Mouse (Mus musculus): ENCODE results near the gene Pop4. TPM values are rescaled to one million over a fixed set of nuclear protein-coding genes. Genes with fewer than 3 reads are reported as not detected.
"Not testable (repeated sequence)": the region's sequence is repeated elsewhere in the genome, so short reads cannot be mapped to it uniquely, and the experiment has no call there.

The Pop4 gene
- polyA plus RNA-seq (2015; fragmentation: Nextera tagmentation; extraction: Ambion mirVana) = 92.4 and 99.8 TPM in 2 replicates

- Histone ChIP-seq H3K4me1 (peaks cover 16% of the 10 kb centered on the region), H3K27me3 (no peaks in the 10 kb centered on the region), H3K4me2 (peak within 1 kb of the TSS; percentile 95), H3K9ac (peak within 1 kb of the TSS; percentile 82), H3K9me3 (replicated peaks) (no peaks in the 10 kb centered on the region), H3K36me3 (ENCODE audit: poor library complexity, severe bottlenecking) (peaks cover 31% of the 10 kb centered on the region), H3K27ac (peak within 1 kb of the TSS; percentile 40), H3K4me3 (peak within 1 kb of the TSS; percentile 77)
- ATAC-seq = peak; percentile 97
- under 1% methylated on average over 38 of the region's 38 CpGs for WGBS
Observed at GRCm38 (mm10) chr7:38270703-38271510, at the start of gene Pop4. Gene Pop4, minus strand, starts transcription at chr7:38271423.

DNA sequence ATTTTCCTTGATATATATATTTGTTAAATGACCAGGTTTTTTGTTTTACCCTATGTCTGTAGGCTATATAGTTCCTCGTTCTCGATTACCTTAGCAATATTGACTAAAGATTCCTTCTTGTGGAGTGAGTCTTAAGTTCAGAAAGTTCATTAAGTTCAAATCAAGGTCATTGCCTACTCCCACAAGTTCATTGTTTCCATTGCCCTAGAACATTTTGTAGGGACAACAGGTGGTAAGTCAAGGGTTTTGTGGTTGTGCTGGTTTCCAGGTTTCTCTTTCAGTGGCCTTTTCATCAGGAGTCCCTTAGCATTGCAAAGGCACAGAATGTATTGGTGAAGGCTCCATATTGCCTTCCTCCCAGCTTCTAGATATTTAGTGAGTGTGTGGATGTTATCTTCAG lies 49.4 kb upstream of the Pop4 start:
- 90% methylated on average over 2 of the region's 2 CpGs for WGBS
- no peaks in the 10 kb centered on the region for H3K27me3 ChIP-seq

GRCm38 (mm10) chr7:38282192-38282591 lies 11.0 kb upstream of the Pop4 start:
- 23% methylated on average over 4 of the region's 4 CpGs for WGBS
- not testable (repeated sequence) for H3K27me3 ChIP-seq, H3K4me2 ChIP-seq

More for the DNA sequence above, 49.4 kb upstream of the Pop4 start:
- Histone ChIP-seq H3K4me3 (no peak overlapping the region), H3K4me1 (no peaks in the 10 kb centered on the region), H3K9ac (no peak overlapping the region), H3K27ac (no peak overlapping the region), H3K9me3 (replicated peaks) (no peaks in the 10 kb centered on the region), H3K36me3 (ENCODE audit: poor library complexity, severe bottlenecking) (no peaks in the 10 kb centered on the region), H3K4me2 (no peak overlapping the region)
- no peak for ATAC-seq

DNA sequence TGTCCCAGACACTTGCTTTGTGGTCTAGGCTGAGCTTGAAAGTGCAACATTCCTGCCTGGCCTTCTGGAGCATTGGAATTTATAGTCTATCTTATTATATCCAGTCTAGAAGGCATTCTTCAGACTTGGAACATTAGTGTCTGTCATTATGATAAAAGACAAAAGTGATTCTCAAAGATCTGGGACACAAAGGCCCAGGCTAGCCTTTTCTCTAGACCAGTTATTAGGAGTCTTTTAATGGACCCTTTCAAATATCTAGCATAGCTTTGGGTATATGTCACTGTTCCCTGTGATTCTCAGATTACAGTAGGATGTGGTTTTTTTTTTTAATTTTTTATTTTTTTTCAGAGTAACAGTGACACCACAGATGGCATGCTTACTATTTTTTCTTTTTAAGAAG lies 1.3 kb upstream of the Pop4 start:
- Histone ChIP-seq H3K4me3 (no peak overlapping the region), H3K9ac (no peak overlapping the region), H3K4me2 (no peak overlapping the region), H3K27me3 (no peaks in the 10 kb centered on the region), H3K27ac (no peak overlapping the region), H3K4me1 (peaks cover 16% of the 10 kb centered on the region), H3K36me3 (ENCODE audit: poor library complexity, severe bottlenecking) (peaks cover 15% of the 10 kb centered on the region; the same call in 1 of the 2 replicates), H3K9me3 (replicated peaks) (no peaks in the 10 kb centered on the region)
- no peak for ATAC-seq

More at GRCm38 (mm10) chr7:38282192-38282591, 11.0 kb upstream of the Pop4 start:
- not testable (repeated sequence) for H3K4me1 ChIP-seq; H3K27ac ChIP-seq; ATAC-seq; H3K9ac ChIP-seq; H3K36me3 ChIP-seq (ENCODE audit: poor library complexity, severe bottlenecking); H3K9me3 ChIP-seq (replicated peaks); H3K4me3 ChIP-seq

DNA sequence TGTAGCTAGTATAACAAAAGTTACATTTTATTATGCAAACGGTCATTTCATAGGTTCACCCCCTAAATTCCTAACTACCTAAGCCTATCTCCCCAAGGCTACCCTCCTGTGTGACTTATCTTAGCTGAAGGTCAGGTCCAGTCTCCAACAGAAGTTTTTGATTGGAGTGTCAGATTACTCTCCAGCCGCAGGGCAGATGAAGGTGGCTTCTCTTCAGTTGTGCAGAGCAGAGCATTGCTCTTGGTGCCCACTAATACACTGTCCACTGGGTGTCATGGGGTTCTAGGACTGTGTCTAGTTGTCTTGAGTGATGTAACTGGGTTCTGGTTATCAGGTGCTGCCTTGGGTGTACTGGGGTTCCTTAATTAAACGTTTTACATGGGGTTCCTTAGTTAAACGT lies 636 bp upstream of the Pop4 start:
- no peaks in the 10 kb centered on the region for H3K9me3 ChIP-seq (replicated peaks)
- no peak overlapping the region for H3K27ac ChIP-seq
- H3K27me3 ChIP-seq = no peaks in the 10 kb centered on the region
- peaks cover 22% of the 10 kb centered on the region for H3K36me3 ChIP-seq (ENCODE audit: poor library complexity, severe bottlenecking)
- peak overlapping the region; percentile 77 for H3K4me3 ChIP-seq
- H3K9ac ChIP-seq = peak overlapping the region; percentile 82
- peak; percentile 31 for ATAC-seq
- H3K4me1 ChIP-seq = peaks cover 16% of the 10 kb centered on the region
- H3K4me2 ChIP-seq = peak overlapping the region; percentile 95
- 19% methylated on average over 4 of the region's 4 CpGs for WGBS

- no peaks in the 10 kb centered on the region for H3K9me3 ChIP-seq (replicated peaks)
- H3K27me3 ChIP-seq = no peaks in the 10 kb centered on the region
- peak overlapping the region; percentile 77 for H3K4me3 ChIP-seq
- H3K4me2 ChIP-seq = peak overlapping the region; percentile 95
- ATAC-seq = no peak
- H3K9ac ChIP-seq = peak overlapping the region; percentile 82
- 0 out of 2 replicates have a peak overlapping the region, but pooled peaks have one; percentile 40 for H3K27ac ChIP-seq
- H3K36me3 ChIP-seq (ENCODE audit: poor library complexity, severe bottlenecking) = peaks cover 26% of the 10 kb centered on the region
- H3K4me1 ChIP-seq = peaks cover 16% of the 10 kb centered on the region
- 0% methylated on average over 11 of the region's 11 CpGs for WGBS
Observed at GRCm38 (mm10) chr7:38271511-38271811, 238 bp upstream of the Pop4 start.

DNA sequence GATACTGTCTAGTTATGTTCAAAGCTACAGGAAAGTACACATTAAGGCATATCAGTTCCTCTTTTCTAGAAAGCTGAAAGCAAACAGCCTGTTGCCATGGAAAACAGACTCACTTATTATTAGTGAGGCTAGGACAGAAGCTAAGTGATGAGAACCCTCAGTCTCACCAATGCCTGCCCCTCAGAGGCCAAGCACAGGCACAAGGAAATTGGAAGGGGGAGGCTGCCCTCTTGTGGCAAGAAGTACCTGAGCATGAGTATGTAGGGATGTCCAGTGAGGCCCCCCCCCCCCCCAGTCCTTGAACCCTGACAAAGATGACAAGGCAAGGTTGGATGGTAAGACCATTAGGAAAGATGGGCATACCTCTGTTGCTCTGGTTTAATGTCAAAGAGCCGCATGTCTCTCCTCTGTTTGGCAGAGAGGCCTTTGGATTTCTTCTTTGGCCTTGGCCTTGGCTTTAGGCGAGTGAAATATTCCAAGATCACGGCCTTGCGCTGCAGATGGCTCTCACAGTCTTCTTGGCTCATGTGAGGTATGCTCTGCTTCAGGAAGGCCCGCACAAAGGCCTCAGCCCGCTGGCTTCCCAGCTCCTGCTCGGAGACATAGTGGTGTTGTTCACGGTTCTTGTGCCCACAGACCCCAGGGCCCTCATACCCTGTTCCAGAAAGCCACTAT lies 4.1 kb downstream of the Pop4 start:
- Histone ChIP-seq H3K4me1 (peaks cover 16% of the 10 kb centered on the region), H3K27ac (no peak overlapping the region), H3K27me3 (no peaks in the 10 kb centered on the region), H3K9ac (no peak overlapping the region), H3K9me3 (replicated peaks) (no peaks in the 10 kb centered on the region), H3K36me3 (ENCODE audit: poor library complexity, severe bottlenecking) (peaks cover 69% of the 10 kb centered on the region), H3K4me2 (no peak overlapping the region), H3K4me3 (no peak overlapping the region)
- no peak for ATAC-seq
- WGBS = 91% methylated on average over 8 of the region's 8 CpGs

GRCm38 (mm10) chr7:38262406-38262805 lies 8.8 kb downstream of the Pop4 start:
- Histone ChIP-seq H3K4me2 (no peak overlapping the region), H3K36me3 (ENCODE audit: poor library complexity, severe bottlenecking) (peaks cover 68% of the 10 kb centered on the region), H3K27ac (no peak overlapping the region), H3K9ac (no peak overlapping the region), H3K9me3 (replicated peaks) (no peaks in the 10 kb centered on the region), H3K4me1 (no peaks in the 10 kb centered on the region), H3K4me3 (no peak overlapping the region), H3K27me3 (no peaks in the 10 kb centered on the region)
- ATAC-seq = no peak
- WGBS = 81% methylated on average over 5 of the region's 5 CpGs

- Histone ChIP-seq H3K36me3 (ENCODE audit: poor library complexity, severe bottlenecking) (peaks cover 40% of the 10 kb centered on the region), H3K4me1 (peaks cover 4% of the 10 kb centered on the region; the same call in 1 of the 2 replicates), H3K4me3 (no peak overlapping the region), H3K9ac (no peak overlapping the region), H3K4me2 (no peak overlapping the region), H3K27me3 (no peaks in the 10 kb centered on the region), H3K9me3 (replicated peaks) (no peaks in the 10 kb centered on the region), H3K27ac (no peak overlapping the region)
- no peak for ATAC-seq
- 96% methylated on average over 2 of the region's 2 CpGs for WGBS
Observed at GRCm38 (mm10) chr7:38259631-38260030, 11.6 kb downstream of the Pop4 start.

- ATAC-seq = no peak
- no peaks in the 10 kb centered on the region for H3K9me3 ChIP-seq (replicated peaks)
- peaks cover 12% of the 10 kb centered on the region for H3K4me1 ChIP-seq
- H3K27me3 ChIP-seq = no peaks in the 10 kb centered on the region
- H3K4me2 ChIP-seq = no peak overlapping the region
- H3K27ac ChIP-seq = no peak overlapping the region
- no peak overlapping the region for H3K9ac ChIP-seq
- H3K4me3 ChIP-seq = no peak overlapping the region
- H3K36me3 ChIP-seq (ENCODE audit: poor library complexity, severe bottlenecking) = no peaks in the 10 kb centered on the region
Observed at GRCm38 (mm10) chr7:38253441-38253840, 17.8 kb downstream of the Pop4 start.

GRCm38 (mm10) chr7:38251494-38252216 lies 19.6 kb downstream of the Pop4 start:
- ATAC-seq = peak; percentile 81
- 34% methylated on average over 5 of the region's 5 CpGs for WGBS

DNA sequence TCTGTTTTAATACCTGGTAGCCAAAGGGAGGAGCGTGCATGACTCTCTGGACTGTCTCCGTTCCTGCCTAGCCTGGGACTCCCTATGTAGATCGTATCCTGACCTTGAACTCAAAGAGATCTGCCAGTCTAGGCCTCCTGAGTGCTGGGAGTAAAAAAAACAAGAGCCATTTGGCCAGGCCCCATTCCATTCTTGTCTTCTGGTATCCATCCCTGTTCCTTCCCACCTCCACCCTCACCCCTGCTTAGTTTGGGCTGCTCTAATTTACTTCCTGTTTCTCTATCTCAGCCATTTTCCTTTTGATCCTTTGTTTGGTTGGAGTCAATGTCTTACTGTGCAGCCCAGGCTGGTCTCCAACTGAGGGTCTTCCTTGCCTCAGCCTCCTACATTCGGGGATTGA lies 28.8 kb downstream of the Pop4 start:
- ATAC-seq = no peak
- no peaks in the 10 kb centered on the region for H3K36me3 ChIP-seq (ENCODE audit: poor library complexity, severe bottlenecking)
- H3K4me2 ChIP-seq = no peak overlapping the region
- no peak overlapping the region for H3K4me3 ChIP-seq
- WGBS = 90% methylated on average over 4 of the region's 4 CpGs
- H3K9ac ChIP-seq = no peak overlapping the region
- no peaks in the 10 kb centered on the region for H3K4me1 ChIP-seq
- H3K9me3 ChIP-seq (replicated peaks) = no peaks in the 10 kb centered on the region
- H3K27me3 ChIP-seq = no peaks in the 10 kb centered on the region; the same call in 1 of the 2 replicates
- no peak overlapping the region for H3K27ac ChIP-seq

More at GRCm38 (mm10) chr7:38251494-38252216, 19.6 kb downstream of the Pop4 start:
- Histone ChIP-seq H3K4me1 (peaks cover 12% of the 10 kb centered on the region), H3K36me3 (ENCODE audit: poor library complexity, severe bottlenecking) (no peaks in the 10 kb centered on the region), H3K27me3 (no peaks in the 10 kb centered on the region), H3K27ac (peak overlapping the region; percentile 85), H3K9me3 (replicated peaks) (no peaks in the 10 kb centered on the region), H3K4me3 (no peak overlapping the region), H3K4me2 (no peak overlapping the region), H3K9ac (no peak overlapping the region)

Measured in forebrain, embryonic 13.5 days (tissue).